Mouse (Mus musculus) spleen, adult 2 months (tissue): ENCODE measurements at regions not wholly inside any gene's neighbourhood (a gene's known extent, or its start where the extent isn't known, plus 50 kb on each side); places are given as distances from the start of the nearest gene placed in this dataset.

Experiments used
- DNase-seq, 2 experiments: peaks; one replicate each; pipeline versions ENCODE4 v3.0.0 to v3.0.0-alpha.2; 2012 to 2021; ENCODE audit warnings: low spot score in 2 of 2, low read depth in 1 of 2
- H3K27ac ChIP-seq: fragments of 200-500 bp; 2 replicates; pipeline ENCODE4 v1.5.1; 2012; ENCODE audit warnings: low read length, inconsistent platforms; ENCODE audit not compliant: insufficient read depth
- H3K27me3 ChIP-seq: fragments of 200-500 bp; 2 replicates; pipeline ENCODE4 v1.6.1; 2012; ENCODE audit warnings: mild to moderate bottlenecking, moderate library complexity, low read length, inconsistent platforms; ENCODE audit not compliant: control insufficient read depth, insufficient read depth
- H3K36me3 ChIP-seq: fragments of 200-500 bp; 2 replicates; pipeline ENCODE4 v1.6.1; 2012; ENCODE audit warnings: mild to moderate bottlenecking, low read length, inconsistent platforms; ENCODE audit not compliant: control insufficient read depth, insufficient read depth
- H3K4me1 ChIP-seq: fragments of 200-500 bp; 2 replicates; pipeline ENCODE4 v1.6.1; 2011; ENCODE audit warnings: inconsistent platforms; ENCODE audit not compliant: control insufficient read depth, insufficient read depth, insufficient read length
- H3K4me3 ChIP-seq: fragments of 200-500 bp; 2 replicates; pipeline ENCODE4 v1.5.1; 2011; ENCODE audit warnings: mild to moderate bottlenecking, inconsistent platforms; ENCODE audit not compliant: insufficient read depth, insufficient read length; ENCODE audit errors: extremely low read depth
- CTCF ChIP-seq: fragments of 200-500 bp; IDR thresholded peaks from 2 replicates; pipeline ENCODE4 v1.5.1; 2011; ENCODE audit warnings: mild to moderate bottlenecking, inconsistent platforms; ENCODE audit not compliant: insufficient read depth, insufficient read length, insufficient replicate concordance; ENCODE audit errors: extremely low read depth
- POLR2A ChIP-seq: fragments of 200-500 bp; IDR thresholded peaks from 2 replicates; pipeline ENCODE4 v1.6.1; 2011; ENCODE audit warnings: low read depth, low read length, inconsistent platforms
- WGBS: fragments of 180-500 bp; shearing (Covaris S2); methylation state at CpG from one replicate; pipeline ENCODE4 v1.1.7; 2018; 5-methylcytosine and 5-hydroxymethylcytosine counted together

DNA sequence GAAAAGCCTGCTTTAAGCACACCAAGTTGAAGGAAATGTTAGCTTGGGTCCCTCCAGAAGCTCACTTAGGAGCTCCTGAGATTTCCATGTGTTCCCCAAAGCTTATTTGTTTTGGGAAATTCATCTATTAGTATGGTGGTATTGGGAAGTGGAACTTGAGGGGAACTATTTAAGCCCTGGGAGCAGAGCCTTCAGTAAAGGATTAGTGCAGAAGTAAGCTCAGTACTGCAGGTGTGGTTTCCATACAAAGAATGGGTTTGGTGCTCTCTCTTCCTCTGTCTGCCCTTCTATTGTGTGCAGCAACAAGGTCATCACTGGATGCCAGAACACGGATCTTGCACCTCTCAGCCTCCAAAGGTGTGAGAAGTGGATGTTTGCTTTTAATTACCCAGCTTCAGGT, 57.2 kb downstream of the Foxa2 start:
- no peak overlapping the region for H3K4me3 ChIP-seq

DNA sequence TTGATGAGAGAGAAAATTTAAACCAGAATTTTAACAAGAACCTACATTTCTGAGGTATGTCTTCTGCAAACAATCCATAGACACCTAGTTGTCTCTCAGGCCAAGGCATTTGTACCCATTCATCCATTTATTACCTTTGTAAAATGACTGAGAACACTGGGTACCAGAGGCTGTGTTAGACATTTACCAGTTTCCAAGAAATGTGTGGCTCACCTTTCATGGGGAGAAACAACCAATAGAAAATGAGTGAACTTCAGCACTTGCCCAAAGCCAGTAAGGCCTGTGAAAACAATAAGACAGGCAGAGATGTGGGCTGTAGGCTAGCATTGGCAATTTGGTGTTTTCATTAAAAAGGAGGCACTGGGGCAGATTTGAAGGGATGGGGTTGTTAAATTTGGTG, 58.2 kb downstream of the Foxa2 start:
- TF ChIP-seq CTCF: no peak
- no peak for TF ChIP-seq POLR2A
- DNase-seq: no peak
- H3K27ac ChIP-seq: no peak overlapping the region

More for the DNA sequence above, 57.2 kb downstream of the Foxa2 start:
- Histone ChIP-seq H3K4me1 (no peaks in the 10 kb centered on the region), H3K27me3 (no peaks in the 10 kb centered on the region), H3K27ac (no peak overlapping the region), H3K36me3 (no peaks in the 10 kb centered on the region)
- no peak for TF ChIP-seq CTCF
- TF ChIP-seq POLR2A: no peak
- 63% methylated on average over 1 of the region's 1 CpGs for WGBS
- DNase-seq: no peak

DNA sequence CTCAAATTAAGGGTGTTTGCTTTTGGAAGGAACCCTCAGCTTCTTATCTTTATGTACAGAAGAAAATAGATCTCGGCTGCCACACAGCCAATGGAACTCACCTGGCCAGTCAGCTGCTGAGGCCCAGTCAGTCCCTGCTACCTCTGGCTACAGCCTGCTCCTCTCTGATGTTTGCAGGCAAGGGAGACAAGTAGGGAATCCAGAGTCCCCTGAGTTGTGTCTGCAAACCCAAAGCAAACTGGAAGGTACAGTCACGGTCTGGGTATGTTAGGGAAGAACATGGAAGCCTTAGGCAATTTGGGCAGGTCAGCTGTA, 61.6 kb downstream of the Foxa2 start:
- Histone ChIP-seq H3K4me3 (no peak overlapping the region), H3K27ac (no peak overlapping the region), H3K27me3 (no peaks in the 10 kb centered on the region), H3K36me3 (no peaks in the 10 kb centered on the region), H3K4me1 (no peaks in the 10 kb centered on the region)
- no peak for DNase-seq
- 79% methylated on average over 2 of the region's 2 CpGs for whole genome bisulfite sequencing
- no peak for TF ChIP-seq POLR2A
- no peak for TF ChIP-seq CTCF

More for the DNA sequence above, 58.2 kb downstream of the Foxa2 start:
- Histone ChIP-seq H3K36me3 (no peaks in the 10 kb centered on the region), H3K27me3 (no peaks in the 10 kb centered on the region), H3K4me1 (no peaks in the 10 kb centered on the region), H3K4me3 (no peak overlapping the region)

DNA sequence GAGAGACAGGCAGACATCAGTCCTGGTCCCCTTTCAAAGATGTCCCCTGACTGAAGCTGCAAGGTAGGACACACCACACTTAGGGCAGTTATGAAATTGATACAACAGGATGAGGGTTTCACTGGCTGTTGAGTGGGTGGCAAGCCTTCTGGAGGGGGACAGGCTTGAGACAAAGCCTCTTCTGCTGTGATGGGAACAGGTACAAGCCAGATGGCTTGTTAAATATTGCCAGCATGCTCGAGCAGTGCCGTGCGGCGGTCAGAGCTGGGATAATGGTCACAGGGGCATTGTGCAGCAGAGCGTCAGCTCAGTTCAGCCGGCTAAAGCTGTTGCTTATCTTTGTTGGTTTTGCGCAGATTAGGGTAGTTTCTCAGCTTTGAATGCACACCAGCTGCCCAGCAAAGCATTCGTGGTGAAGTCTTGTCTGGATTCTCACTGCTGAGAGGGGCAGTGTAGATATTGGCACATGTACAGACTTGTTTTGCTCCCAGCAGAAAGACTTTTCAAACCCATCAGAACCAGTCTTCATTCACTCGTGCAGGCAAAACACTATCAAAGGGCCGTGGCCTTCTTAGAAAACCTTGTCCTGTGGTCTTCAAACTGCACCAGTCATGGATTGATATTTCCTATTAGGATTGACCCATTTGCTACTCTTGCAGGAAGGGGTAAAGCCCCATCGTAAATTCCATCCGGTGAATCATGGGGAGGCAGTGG, 62.1 kb downstream of the Foxa2 start:
- WGBS: 73% methylated on average over 12 of the region's 12 CpGs
- no peak for DNase-seq
- Histone ChIP-seq H3K4me1 (no peaks in the 10 kb centered on the region), H3K27ac (no peak overlapping the region), H3K36me3 (no peaks in the 10 kb centered on the region), H3K27me3 (no peaks in the 10 kb centered on the region), H3K4me3 (no peak overlapping the region)
- TF ChIP-seq CTCF: no peak

DNA sequence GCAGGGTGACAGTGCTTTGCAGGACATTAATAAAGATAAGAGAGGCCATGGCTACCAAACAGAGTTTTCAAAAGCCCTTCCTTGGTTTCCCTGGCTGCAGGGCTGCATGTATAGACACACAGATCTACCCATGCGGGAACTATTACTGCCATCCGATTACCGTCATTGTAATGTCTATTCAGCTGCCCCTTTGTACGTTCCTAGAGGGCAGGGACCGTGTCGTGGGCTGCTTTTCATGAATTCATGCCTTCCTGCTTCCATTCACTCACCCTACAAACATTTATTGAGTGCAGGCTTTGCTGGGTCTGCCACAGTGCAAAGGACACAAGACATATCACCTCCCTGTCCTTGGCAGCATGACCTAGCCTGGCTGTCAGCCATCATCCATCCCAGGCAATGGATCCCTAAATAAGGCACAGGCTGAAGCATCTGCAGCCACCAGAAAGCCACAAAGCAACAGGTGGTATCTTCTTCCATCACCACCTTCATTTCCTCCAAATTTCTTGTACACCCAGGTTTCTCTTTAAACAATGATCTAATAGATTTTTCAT, 65.8 kb downstream of the Foxa2 start:
- H3K27ac ChIP-seq: no peak overlapping the region
- DNase-seq: no peak

DNA sequence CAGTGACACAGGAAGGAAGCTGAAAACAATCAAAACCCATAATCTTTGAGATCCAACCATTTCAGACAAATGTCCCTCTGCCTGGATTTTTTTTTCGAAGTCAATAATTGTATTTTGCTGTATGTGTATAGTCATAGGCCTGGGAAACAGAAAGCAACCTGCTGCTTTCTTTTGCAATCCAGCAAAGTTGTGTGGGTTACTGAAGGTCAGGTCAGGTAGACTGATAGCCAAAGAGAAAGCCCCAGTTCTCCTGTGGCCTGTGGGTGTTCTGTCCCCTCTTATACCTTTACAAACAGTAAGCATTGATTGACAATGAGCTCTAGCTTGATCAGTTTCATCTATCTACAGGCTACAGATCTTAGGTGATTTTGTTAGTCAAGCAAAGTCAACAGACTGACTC, 66.4 kb downstream of the Foxa2 start:
- Histone ChIP-seq H3K4me3 (no peak overlapping the region), H3K27ac (no peak overlapping the region), H3K36me3 (no peaks in the 10 kb centered on the region), H3K4me1 (no peaks in the 10 kb centered on the region), H3K27me3 (no peaks in the 10 kb centered on the region)
- WGBS: 82% methylated on average over 1 of the region's 1 CpGs
- TF ChIP-seq CTCF (no peak), POLR2A (no peak)
- no peak for DNase-seq

More for the DNA sequence above, 65.8 kb downstream of the Foxa2 start:
- TF ChIP-seq POLR2A (no peak), CTCF (no peak)
- Histone ChIP-seq H3K4me1 (no peaks in the 10 kb centered on the region), H3K27me3 (no peaks in the 10 kb centered on the region), H3K36me3 (no peaks in the 10 kb centered on the region), H3K4me3 (no peak overlapping the region)
- 93% methylated on average over 6 of the region's 6 CpGs for WGBS

DNA sequence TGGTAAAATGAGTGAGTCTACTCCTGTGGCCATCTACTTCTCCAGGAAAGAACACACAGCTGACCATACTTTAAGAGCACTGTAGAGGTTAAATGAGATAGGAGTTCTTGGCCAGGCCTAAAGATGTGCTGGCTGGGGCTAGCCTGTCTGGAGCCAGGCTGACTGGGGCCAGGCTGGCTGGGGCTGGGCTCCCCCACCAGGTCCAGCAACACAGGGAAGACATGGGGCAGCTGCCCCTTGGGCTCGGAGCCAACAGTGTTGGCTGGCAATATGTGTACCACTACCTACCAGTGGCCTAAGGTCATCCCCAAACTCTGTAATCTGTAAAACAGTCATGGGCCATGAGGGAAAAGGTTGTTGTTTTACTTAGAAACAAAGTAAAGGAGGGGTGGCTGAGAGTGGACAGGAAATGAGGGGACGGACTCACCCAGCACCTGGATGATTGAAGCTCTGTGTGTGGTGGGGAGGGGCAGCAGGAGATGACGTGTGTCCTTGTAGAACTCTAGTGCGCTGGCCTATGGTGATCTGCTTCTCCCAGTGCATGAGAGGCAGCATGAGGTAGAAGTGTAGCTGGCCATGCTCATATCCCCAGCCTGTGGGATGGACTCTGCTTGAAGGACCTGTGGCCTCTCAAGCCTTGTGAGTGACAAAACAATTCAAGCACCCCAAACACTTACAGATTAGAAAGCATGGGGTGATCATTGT, 67.0 kb downstream of the Foxa2 start:
- no peak for TF ChIP-seq CTCF
- no peak for TF ChIP-seq POLR2A
- Histone ChIP-seq H3K4me3 (no peak overlapping the region), H3K27ac (no peak overlapping the region), H3K27me3 (no peaks in the 10 kb centered on the region), H3K36me3 (no peaks in the 10 kb centered on the region), H3K4me1 (no peaks in the 10 kb centered on the region)
- no peak for DNase-seq
- WGBS: 85% methylated on average over 4 of the region's 4 CpGs
